Mouse (Mus musculus) liver (tissue): Measurements from ENCODE around the gene Bex6.

Source experiments
- DNase-seq: peaks from one replicate; pipeline ENCODE4 v3.0.0-alpha.2; 2020; ENCODE audit warnings: mixed read lengths

Bex6 gene

GRCm38 (mm10) chr16:32179333-32179901 is at the start of gene Bex6:
Bex6 (plus strand) TSS chr16:32179823.
- no peak for DNase-seq

GRCm38 (mm10) chr16:32130190-32130826 is 49.3 kb upstream of the Bex6 start:
- DNase-seq, result peak; percentile 69

DNA sequence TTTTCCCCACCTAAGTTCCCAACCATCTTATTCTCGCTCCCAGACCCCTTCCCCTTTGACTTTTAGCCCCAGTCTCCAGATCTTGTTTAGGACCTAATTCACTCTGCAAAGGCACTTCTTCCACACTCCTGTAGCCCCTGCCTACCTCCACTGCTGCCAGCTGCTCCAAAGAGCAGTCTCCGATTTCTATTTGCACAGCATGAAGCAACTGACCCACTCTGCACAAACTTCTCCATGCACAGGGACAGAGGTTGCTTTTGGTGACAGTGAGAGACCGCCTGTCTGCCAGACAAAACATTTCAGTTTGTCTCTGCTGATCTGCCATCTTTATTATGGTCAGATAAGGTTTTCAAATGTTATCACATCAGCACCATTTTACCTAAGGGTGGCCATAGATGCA is 46.5 kb upstream of the Bex6 start:
- no peak for DNase-seq

GRCm38 (mm10) chr16:32135842-32136357 is 43.7 kb upstream of the Bex6 start:
- DNase-seq, result no peak

GRCm38 (mm10) chr16:32138954-32139353 is 40.7 kb upstream of the Bex6 start:
- no peak for DNase-seq

- no peak for DNase-seq
These were observed 35.9 kb upstream of the Bex6 start for GRCm38 (mm10) chr16:32143766-32144165.

GRCm38 (mm10) chr16:32144592-32144991 is 35.0 kb upstream of the Bex6 start:
- no peak for DNase-seq

GRCm38 (mm10) chr16:32147589-32148207 is 31.9 kb upstream of the Bex6 start:
- no peak for DNase-seq

DNA sequence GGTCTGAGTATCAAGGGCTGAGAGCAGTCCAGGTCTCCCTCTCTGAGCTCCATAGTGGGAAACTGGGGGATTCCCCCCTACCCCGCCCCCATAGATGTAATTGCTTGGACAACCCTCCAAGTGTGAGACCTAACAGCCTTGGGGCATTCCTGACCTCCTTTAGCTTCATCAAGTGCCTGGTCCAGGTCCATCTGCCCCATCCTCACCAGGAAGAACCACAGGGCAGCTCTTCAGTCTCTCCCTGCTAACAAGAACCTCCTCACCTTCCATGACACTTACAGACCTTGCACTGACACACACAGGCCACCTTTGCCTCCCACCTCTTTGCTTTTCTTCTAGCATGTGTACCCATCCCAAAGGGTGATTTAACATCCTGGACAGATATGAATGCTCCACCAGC is 25.6 kb upstream of the Bex6 start:
- DNase-seq, result no peak

GRCm38 (mm10) chr16:32154437-32154836 is 25.2 kb upstream of the Bex6 start:
- no peak for DNase-seq

DNA sequence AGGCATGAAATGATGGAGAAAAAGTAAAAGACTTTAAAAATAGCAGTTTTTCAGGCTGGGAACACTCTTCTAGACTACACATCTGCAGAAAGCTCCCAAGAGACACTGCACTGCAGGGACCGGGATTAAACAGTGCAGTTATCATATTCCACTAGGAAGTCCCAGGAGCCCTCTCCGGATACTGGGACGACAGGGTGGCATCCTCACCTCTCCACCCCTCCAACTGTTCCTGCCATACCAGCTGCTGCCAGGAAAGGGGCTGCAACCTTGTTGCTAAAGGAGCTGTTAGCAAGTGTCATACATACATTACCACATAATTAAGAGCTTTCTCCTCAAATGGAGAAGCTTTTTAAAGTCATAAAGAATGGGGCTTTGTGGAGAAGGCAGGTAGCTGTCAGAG is 22.9 kb upstream of the Bex6 start:
- DNase-seq, result no peak

- no peak for DNase-seq
These were observed 22.3 kb upstream of the Bex6 start for GRCm38 (mm10) chr16:32157369-32157768.

DNA sequence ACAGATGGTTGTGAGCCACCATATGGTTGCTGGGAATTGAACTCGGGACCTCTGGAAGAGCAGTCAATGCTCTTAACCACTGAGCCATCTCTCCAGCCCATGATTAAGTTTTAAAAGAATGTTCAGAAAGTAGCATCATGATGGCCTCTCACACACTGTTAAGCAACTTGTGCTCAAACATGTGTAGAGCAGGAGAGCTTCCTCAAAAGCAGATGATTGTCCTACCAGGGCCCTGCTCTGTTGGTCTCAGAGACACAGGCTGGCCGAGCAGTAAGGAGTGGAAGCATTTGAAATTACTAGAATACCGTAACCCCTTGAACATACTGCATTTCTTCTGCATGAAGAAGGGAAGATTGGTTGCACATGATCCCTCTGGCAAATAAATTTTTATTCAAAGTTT is 20.7 kb upstream of the Bex6 start:
- no peak for DNase-seq

DNA sequence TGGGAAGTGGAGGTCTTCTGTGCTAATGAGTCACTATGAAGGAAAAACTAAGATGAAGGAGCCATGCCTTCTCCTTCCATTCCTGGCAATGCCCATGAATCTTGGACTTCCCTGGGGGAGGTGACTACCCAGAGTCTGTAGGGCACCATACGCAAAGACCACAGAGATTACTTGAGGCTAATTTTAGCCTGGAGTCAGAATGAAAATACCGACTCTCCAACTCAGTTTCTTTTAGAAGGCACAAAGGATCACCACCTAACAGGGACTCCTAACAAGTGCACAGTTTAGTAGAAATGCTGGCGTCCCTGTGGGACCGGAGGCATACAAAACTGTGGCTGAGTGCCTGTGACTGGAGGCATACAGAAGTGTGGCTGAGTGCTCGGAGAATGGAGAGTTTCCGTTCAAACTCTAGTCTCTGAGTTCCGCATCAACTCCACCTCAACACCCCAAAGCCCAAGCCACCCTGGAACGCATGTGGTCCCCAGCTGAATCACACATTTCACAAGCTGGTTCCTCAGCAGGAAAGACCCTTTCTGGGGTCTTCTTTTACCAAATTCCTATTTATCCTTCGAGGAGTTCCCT is 18.8 kb upstream of the Bex6 start:
- DNase-seq, result no peak

- no peak for DNase-seq
These were observed 16.2 kb upstream of the Bex6 start for GRCm38 (mm10) chr16:32163392-32163791.

- DNase-seq, result no peak
These were observed 15.7 kb upstream of the Bex6 start for GRCm38 (mm10) chr16:32163891-32164290.

GRCm38 (mm10) chr16:32164396-32165027 is 15.1 kb upstream of the Bex6 start:
- peak; percentile 45 for DNase-seq

GRCm38 (mm10) chr16:32165281-32165821 is 14.3 kb upstream of the Bex6 start, which contains the start of gene Nrros:
Nrros (minus strand) TSS chr16:32165594.
- DNase-seq, result peak; percentile 75

DNA sequence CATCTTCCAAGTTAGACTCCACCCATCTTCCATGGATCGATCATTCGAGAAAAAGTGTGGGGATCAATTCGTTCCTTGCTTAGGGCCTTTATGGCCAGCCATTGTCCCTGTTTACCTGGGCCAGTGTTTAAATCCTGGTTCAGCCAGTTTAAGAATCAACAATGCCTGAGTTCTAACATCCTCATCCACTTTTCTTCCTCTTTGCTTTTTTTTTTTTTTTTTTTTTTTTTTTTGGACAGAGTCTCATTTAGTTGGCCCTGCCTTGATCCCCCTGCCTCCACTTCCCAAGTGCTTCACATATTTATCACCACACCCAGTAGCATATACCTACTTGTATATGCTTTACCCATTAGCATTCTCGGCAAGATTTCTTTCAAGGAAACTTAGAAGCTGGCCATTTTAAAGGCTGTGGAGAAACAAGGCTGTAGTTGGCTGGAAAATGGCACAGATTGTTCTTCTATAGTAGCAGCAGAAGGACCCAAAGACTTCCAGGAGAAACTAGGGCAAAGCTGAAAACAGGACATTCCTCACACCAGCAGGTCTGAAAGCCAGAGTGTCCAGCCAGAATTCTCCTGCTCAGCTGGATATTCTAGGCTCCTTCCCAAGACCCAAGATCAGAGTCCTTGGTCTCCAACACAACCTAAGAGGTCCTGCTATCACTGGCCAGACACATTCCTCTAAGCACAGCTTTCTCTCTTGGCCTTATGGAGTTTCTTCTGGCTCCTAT is 11.6 kb upstream of the Bex6 start:
- no peak for DNase-seq

DNA sequence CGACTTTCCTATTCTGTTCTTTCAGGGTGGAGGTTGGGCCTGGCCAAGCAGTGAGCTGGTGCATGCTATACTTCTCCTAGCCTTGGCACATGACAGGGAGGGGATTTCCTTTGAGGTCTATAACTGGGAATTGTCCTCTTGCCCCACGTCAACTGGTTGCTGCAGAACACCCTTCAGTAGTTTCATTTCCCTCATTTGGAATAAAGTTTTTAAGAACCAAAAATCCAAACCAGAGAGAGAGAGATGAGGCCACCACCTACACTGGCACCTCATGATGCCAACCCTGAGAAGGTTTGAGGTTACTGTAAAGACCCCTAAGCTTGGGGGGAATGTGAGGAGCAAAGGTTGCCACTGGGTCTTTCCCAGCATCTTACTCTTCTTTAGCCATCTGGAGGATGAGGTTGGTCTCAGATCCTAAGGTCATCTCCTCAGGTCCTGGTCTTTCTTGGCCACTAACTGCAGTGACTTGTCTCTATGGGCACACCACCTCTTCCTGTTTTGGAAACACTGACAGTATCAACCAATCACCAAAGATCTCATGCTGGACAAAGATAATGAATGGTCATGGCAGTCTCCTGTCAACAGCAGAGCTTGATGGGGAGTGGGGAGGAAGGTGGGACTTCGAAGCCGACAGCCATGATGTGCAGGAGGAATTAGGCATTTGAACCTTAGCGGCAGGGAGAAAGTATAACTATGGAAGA is 8.4 kb upstream of the Bex6 start:
- no peak for DNase-seq

- DNase-seq, result no peak
These were observed 6.2 kb upstream of the Bex6 start for GRCm38 (mm10) chr16:32173401-32173800.
